Mouse (Mus musculus): ENCODE measurements around the gene Cdh15. TPM values are rescaled to one million over a fixed set of nuclear protein-coding genes. Genes with fewer than 3 reads are reported as not detected.

The Cdh15 gene
- polyA plus RNA-seq, 1 experiment, result 0.37 TPM

DNA sequence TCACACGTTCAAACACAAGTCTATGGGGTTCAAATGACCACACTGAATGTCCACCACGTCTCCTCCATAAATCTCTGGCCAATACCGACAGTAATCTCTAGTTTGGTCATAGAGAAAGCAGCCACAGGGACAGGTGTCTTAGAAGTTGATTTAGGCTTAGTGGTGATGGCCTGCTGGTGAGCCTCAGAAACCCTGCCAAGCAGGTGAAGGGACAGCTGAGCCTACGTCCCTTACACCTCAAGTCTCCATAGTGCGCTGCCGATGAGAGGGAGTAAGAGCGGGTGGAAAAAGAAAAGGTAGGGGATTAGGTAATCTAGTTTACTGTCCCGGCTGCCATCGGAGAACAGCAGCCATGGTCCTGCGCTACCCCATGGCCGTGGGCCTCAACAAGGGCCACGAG lies 11.6 kb upstream of the Cdh15 start:
- 80% methylated on average over 12 of the region's 12 CpGs for WGBS
- Histone ChIP-seq H3K4me1 (ENCODE audit: control insufficient read depth, insufficient read depth, low read length) (no peaks in the 10 kb centered on the region), H3K4me3 (replicated peaks; ENCODE audit: extremely low read depth, low read depth, low read length) (no peak overlapping the region)
- TF ChIP-seq POLR2A (IDR thresholded peaks at IDR 0.05; ENCODE audit: borderline replicate concordance, extremely low read depth, low read depth, low read length), result no peak
- DNase-seq, result no peak

DNA sequence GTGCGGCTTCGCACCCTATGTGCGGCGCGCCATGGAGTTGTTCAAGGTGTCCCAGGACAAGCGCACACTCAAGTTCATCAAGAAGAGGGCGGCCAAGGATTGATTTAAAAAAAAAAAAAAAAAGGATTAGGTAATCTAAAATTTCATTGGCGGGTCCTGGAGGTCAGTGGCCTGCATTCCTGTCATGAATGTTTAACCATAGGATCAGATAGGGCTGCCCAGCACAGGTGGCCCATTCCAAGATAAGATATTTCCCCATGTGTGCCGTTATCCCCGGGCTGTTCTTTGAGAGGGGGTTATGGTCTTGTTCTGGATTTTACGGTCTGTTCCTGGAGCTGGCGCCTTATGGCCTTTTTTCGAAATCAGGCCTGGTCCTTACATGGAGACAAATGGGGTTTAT lies 11.1 kb upstream of the Cdh15 start:
- DNase-seq, result no peak
- no peaks in the 10 kb centered on the region for H3K4me1 ChIP-seq (ENCODE audit: control insufficient read depth, insufficient read depth, low read length)
- TF ChIP-seq CTCF (IDR thresholded peaks at IDR 0.05; ENCODE audit: insufficient read depth, low read length), result no peak
- TF ChIP-seq POLR2A (IDR thresholded peaks at IDR 0.05; ENCODE audit: borderline replicate concordance, extremely low read depth, low read depth, low read length), result no peak
- H3K4me3 ChIP-seq (replicated peaks; ENCODE audit: extremely low read depth, low read depth, low read length), result no peak overlapping the region
- WGBS, result 74% methylated on average over 13 of the region's 13 CpGs

DNA sequence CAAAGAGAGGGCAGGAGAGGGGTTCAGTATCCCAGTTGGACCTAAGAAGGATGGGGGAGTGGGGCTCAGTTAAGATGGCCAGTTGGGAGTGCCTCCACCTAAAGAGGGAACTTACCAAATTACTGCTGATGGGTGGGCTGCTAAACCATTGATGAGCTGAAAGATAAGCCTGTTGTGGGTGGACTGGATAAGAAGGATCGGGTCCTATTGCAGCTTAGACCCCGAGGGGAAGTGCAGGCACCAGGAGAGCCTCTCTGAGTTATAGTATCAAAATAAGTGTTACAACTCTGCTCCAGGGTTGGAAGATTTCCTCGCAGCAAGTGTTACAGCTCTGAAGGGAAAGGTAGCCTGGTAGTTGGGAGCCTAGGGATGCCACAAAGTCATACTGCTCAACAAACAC lies 3.6 kb upstream of the Cdh15 start:
- no peak overlapping the region for H3K4me3 ChIP-seq (replicated peaks; ENCODE audit: extremely low read depth, low read depth, low read length)
- no peaks in the 10 kb centered on the region for H3K4me1 ChIP-seq (ENCODE audit: control insufficient read depth, insufficient read depth, low read length)
- TF ChIP-seq CTCF (IDR thresholded peaks at IDR 0.05; ENCODE audit: insufficient read depth, low read length) (no peak), POLR2A (IDR thresholded peaks at IDR 0.05; ENCODE audit: borderline replicate concordance, extremely low read depth, low read depth, low read length) (no peak)
- whole genome bisulfite sequencing, result 56% methylated on average over 3 of the region's 3 CpGs
- DNase-seq, result no peak

DNA sequence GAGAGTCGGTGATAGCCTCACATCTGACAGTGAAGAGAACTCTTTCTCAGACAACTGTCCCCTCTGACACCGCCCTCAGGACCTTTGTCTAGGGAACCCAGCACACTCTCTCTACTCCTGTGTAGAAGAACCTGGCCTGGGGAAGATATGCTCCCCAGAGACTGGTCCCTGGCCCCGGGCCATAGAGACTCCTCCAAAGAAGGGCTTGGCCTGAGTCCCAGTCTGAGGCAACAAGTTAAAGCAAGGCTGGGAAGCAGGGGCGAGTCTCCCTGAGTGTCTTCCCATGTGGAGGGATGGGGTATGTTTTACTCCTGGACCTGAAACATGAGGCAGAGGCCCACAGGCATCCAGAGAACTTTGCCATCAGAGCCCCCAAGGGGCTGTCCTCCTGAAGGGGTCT lies 2.1 kb upstream of the Cdh15 start:
- TF ChIP-seq CTCF (IDR thresholded peaks at IDR 0.05; ENCODE audit: insufficient read depth, low read length) (no peak), POLR2A (IDR thresholded peaks at IDR 0.05; ENCODE audit: borderline replicate concordance, extremely low read depth, low read depth, low read length) (no peak)
- H3K4me3 ChIP-seq (replicated peaks; ENCODE audit: extremely low read depth, low read depth, low read length), result no peak overlapping the region
- DNase-seq, result no peak
- 54% methylated on average over 4 of the region's 4 CpGs for WGBS
- H3K4me1 ChIP-seq (ENCODE audit: control insufficient read depth, insufficient read depth, low read length), result no peaks in the 10 kb centered on the region

DNA sequence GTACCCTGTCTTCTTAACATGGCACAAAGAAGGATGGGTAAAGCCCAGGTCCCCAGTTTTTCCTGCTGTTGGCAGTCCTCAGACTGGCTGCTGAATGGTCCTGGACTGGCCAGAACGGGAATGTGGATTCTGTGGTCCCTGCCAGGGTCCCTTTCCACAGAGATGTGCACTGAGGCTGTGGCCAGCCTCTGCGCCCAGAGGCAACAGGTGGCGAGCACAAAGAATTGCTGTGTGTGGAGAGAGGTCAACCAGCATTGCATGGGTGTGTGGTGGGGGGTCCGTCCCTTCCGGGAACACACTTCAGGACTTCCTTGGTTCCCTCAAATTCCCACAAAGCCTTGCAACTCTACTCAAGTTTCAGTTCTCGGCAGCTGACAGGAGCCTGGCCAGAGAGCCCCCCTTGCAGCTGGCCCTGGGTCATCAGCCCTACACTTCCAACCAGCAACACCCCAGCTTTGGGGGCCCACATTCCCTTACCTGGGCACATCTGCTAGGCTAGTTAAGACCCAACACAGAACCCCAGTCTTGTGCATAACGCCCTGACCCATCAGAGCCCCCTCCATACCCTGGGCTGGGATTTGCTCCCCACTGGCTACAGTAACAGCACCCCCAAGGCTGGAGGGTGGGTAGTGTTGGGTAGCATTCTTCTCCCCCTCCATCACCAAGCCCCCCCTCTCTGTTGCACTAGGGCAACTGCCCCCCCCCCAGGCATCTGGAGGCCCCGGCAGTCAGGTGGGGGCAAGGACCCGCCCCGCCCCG lies 1.6 kb downstream of the Cdh15 start:
- no peak for TF ChIP-seq POLR2A (IDR thresholded peaks at IDR 0.05; ENCODE audit: borderline replicate concordance, extremely low read depth, low read depth, low read length)
- no peak for TF ChIP-seq CTCF (IDR thresholded peaks at IDR 0.05; ENCODE audit: insufficient read depth, low read length)
- DNase-seq, result no peak
- WGBS, result 72% methylated on average over 11 of the region's 11 CpGs
- no peaks in the 10 kb centered on the region for H3K4me1 ChIP-seq (ENCODE audit: control insufficient read depth, insufficient read depth, low read length)
- H3K4me3 ChIP-seq (replicated peaks; ENCODE audit: extremely low read depth, low read depth, low read length), result no peak overlapping the region

DNA sequence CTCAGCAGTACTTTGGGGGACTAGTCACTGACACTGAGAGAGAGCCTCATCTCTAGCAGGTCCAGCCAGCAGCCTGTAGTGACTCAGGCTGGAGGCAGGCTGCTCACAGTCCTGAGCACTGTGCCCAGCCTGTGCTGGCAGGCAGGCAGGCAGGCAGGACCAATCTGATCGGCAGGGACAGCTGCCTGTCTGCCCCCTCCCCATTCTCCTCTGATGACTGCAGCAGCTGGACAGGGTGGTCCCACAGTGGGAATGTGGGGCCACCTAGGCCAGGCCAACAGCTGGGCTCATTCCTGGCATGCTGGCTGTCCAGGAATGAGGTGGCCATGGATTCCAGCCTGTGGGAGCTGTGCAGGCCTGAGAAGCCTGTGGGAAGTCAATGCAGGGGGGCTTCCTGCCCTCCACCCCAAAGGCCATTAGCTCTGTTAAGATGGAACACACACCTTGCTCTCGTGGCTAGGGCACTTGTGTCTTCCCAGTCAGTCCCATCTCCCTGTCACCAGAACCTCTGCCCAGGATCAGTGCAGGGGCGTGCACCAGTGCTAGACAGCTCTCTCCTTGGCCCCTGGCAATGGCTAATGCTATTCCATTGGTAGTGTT lies 3.0 kb downstream of the Cdh15 start:
- H3K4me1 ChIP-seq (ENCODE audit: control insufficient read depth, insufficient read depth, low read length), result no peaks in the 10 kb centered on the region
- H3K4me3 ChIP-seq (replicated peaks; ENCODE audit: extremely low read depth, low read depth, low read length), result no peak overlapping the region
- DNase-seq, result no peak
- WGBS, result 61% methylated on average over 3 of the region's 3 CpGs
- no peak for TF ChIP-seq POLR2A (IDR thresholded peaks at IDR 0.05; ENCODE audit: borderline replicate concordance, extremely low read depth, low read depth, low read length)
- no peak for TF ChIP-seq CTCF (IDR thresholded peaks at IDR 0.05; ENCODE audit: insufficient read depth, low read length)

DNA sequence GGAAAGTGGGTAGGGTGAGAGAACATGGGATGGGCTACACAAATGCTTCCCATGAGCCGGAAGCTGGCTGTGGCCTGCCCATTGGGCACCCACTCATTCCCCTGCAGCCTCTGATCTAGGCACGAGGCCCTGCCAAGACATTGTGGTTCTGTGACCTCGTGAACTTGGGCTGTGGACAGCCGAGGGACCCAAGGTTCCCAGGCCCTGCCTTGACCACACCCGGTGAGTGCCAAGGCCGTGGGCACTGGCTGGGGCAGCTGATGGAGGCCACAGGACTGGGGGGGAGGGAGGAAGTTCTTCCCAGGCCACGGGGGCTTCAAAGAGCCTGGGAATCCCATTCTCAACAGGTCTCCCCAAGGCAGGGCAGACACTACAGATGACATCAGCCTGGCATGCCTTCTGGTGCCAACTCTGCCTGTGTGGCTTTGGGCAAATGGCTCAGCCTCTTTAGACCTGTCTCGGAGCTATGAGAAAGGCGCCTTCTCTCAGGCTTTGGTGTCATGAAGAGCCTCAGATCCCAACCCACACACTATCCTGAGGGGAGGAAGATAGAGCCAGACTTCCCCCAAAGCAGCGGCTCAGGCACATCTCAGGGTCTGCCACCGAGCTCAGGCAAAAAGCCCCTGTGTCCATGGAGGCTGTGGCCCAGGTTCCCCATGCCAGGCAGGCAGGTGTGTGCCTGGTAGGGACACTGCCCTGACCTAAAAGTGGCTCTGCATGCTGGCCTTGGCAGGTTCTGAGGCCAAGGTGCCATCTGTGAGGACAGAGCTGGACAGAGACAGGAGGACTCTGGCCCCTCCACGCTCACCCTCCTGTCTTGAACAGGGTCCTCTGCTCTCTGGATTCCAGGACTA lies 4.2 kb downstream of the Cdh15 start:
- WGBS, result 70% methylated on average over 12 of the region's 12 CpGs
- TF ChIP-seq POLR2A (IDR thresholded peaks at IDR 0.05; ENCODE audit: borderline replicate concordance, extremely low read depth, low read depth, low read length) (no peak), CTCF (IDR thresholded peaks at IDR 0.05; ENCODE audit: insufficient read depth, low read length) (no peak)
- no peak for DNase-seq
- H3K4me1 ChIP-seq (ENCODE audit: control insufficient read depth, insufficient read depth, low read length), result no peaks in the 10 kb centered on the region
- H3K4me3 ChIP-seq (replicated peaks; ENCODE audit: extremely low read depth, low read depth, low read length), result no peak overlapping the region

DNA sequence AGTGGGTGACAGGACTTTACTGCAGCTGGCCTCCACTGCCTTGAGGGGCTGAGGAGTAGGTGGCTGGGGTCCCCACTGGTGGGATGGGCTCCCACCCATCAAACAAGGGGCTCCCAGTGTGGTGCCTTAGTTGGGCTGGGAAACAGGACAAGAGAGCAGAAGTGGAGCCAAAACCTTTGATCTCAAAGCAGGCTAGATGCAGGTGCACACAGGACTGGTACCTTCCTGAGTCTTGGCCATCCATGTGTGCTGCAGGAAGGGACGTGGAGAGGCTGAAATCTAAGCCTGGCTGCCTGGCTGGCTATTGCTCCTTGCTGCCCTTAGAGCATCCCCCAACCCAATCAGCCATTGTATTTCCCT lies 4.8 kb downstream of the Cdh15 start:
- DNase-seq, result no peak
- TF ChIP-seq CTCF (IDR thresholded peaks at IDR 0.05; ENCODE audit: insufficient read depth, low read length) (no peak), POLR2A (IDR thresholded peaks at IDR 0.05; ENCODE audit: borderline replicate concordance, extremely low read depth, low read depth, low read length) (no peak)
- 55% methylated on average over 1 of the region's 1 CpGs for WGBS
- Histone ChIP-seq H3K4me3 (replicated peaks; ENCODE audit: extremely low read depth, low read depth, low read length) (no peak overlapping the region), H3K4me1 (ENCODE audit: control insufficient read depth, insufficient read depth, low read length) (no peaks in the 10 kb centered on the region)

DNA sequence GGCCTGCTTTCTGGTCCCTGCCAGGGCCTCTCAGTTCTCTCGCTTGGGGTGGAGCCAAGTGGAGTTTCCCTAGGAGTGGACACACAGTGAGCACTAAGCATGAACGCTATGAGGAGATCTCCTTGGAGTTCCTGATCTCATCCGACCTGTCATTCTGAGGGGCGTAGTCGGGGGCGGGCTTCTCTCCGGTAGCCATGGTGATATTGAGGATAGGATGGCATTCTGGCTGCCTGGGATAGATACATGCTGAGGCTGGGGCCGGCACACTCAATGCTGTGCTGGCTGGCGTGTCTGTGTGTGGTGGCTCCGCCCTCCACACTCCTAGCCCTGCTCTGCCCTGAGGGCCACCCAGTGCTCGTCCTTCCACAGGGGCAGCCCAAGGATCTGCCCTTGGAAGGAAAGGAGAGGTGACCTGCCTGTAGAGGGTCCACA lies 5.6 kb downstream of the Cdh15 start:
- Histone ChIP-seq H3K4me3 (replicated peaks; ENCODE audit: extremely low read depth, low read depth, low read length) (no peak overlapping the region), H3K4me1 (ENCODE audit: control insufficient read depth, insufficient read depth, low read length) (no peaks in the 10 kb centered on the region)
- TF ChIP-seq POLR2A (IDR thresholded peaks at IDR 0.05; ENCODE audit: borderline replicate concordance, extremely low read depth, low read depth, low read length) (no peak), CTCF (IDR thresholded peaks at IDR 0.05; ENCODE audit: insufficient read depth, low read length) (no peak)
- no peak for DNase-seq
- 24% methylated on average over 11 of the region's 11 CpGs for WGBS
